Mouse (Mus musculus): ENCODE measurements at regions not wholly inside any gene's neighbourhood (a gene's known extent, or its start where the extent isn't known, plus 50 kb on each side); places are given as distances from the start of the nearest gene placed in this dataset.
A peak's percentile ranks its signal among the peaks of the same experiment; 100 is the strongest.

- no peak overlapping the region for H3K4me3 ChIP-seq (replicated peaks; ENCODE audit: insufficient read depth, low read depth, low read length)
- peaks cover 7% of the 10 kb centered on the region for H3K4me1 ChIP-seq (ENCODE audit: control insufficient read depth, insufficient read depth, low read length)
- WGBS, result 19% methylated on average over 1 of the region's 1 CpGs
- no peak overlapping the region for H3K27ac ChIP-seq (ENCODE audit: insufficient read depth, low read length)
- DNase-seq, result no peak
- H3K27me3 ChIP-seq (ENCODE audit: control insufficient read depth, insufficient read depth, low read length), result no peaks in the 10 kb centered on the region
- TF ChIP-seq CTCF (IDR thresholded peaks at IDR 0.05; ENCODE audit: borderline replicate concordance, insufficient read depth, low read depth, low read length) (no peak), POLR2A (IDR thresholded peaks at IDR 0.05; ENCODE audit: borderline replicate concordance, insufficient read depth, low read length) (no peak)
Measured at GRCm38 (mm10) chr9:50136636-50136985, 208.2 kb downstream of the Rpl10-ps3 start.

GRCm38 (mm10) chr9:50135939-50136635 lies 208.7 kb downstream of the Rpl10-ps3 start:
- Histone ChIP-seq H3K4me1 (ENCODE audit: control insufficient read depth, insufficient read depth, low read length) (peaks cover 7% of the 10 kb centered on the region), H3K4me3 (replicated peaks; ENCODE audit: insufficient read depth, low read depth, low read length) (no peak overlapping the region), H3K27me3 (ENCODE audit: control insufficient read depth, insufficient read depth, low read length) (no peaks in the 10 kb centered on the region), H3K27ac (ENCODE audit: insufficient read depth, low read length) (no peak overlapping the region)
- peak; percentile 13 to 18 for DNase-seq
- 69% methylated on average over 10 of the region's 10 CpGs for WGBS
- TF ChIP-seq CTCF (IDR thresholded peaks at IDR 0.05; ENCODE audit: borderline replicate concordance, insufficient read depth, low read depth, low read length) (no peak), POLR2A (IDR thresholded peaks at IDR 0.05; ENCODE audit: borderline replicate concordance, insufficient read depth, low read length) (no peak)

GRCm38 (mm10) chr9:50124241-50124640 lies 220.5 kb downstream of the Rpl10-ps3 start:
- no peak overlapping the region for H3K4me3 ChIP-seq (replicated peaks; ENCODE audit: insufficient read depth, low read depth, low read length)
- no peak for DNase-seq

GRCm38 (mm10) chr9:50120820-50121599 lies 223.8 kb downstream of the Rpl10-ps3 start:
- DNase-seq, result no peak
- TF ChIP-seq POLR2A (IDR thresholded peaks at IDR 0.05; ENCODE audit: borderline replicate concordance, insufficient read depth, low read length), result no peak
- TF ChIP-seq CTCF (IDR thresholded peaks at IDR 0.05; ENCODE audit: borderline replicate concordance, insufficient read depth, low read depth, low read length), result no peak
- no peak overlapping the region for H3K4me3 ChIP-seq (replicated peaks; ENCODE audit: insufficient read depth, low read depth, low read length)
- no peak overlapping the region for H3K27ac ChIP-seq (ENCODE audit: insufficient read depth, low read length)
- 42% methylated on average over 9 of the region's 9 CpGs for WGBS
- H3K27me3 ChIP-seq (ENCODE audit: control insufficient read depth, insufficient read depth, low read length), result no peaks in the 10 kb centered on the region; the same call in 1 of the 2 replicates
- no peaks in the 10 kb centered on the region; the same call in 1 of the 2 replicates for H3K4me1 ChIP-seq (ENCODE audit: control insufficient read depth, insufficient read depth, low read length)

More at GRCm38 (mm10) chr9:50124241-50124640, 220.5 kb downstream of the Rpl10-ps3 start:
- no peaks in the 10 kb centered on the region; the same call in 1 of the 2 replicates for H3K27me3 ChIP-seq (ENCODE audit: control insufficient read depth, insufficient read depth, low read length)
- 84% methylated on average over 4 of the region's 4 CpGs for WGBS
- TF ChIP-seq POLR2A (IDR thresholded peaks at IDR 0.05; ENCODE audit: borderline replicate concordance, insufficient read depth, low read length) (no peak), CTCF (IDR thresholded peaks at IDR 0.05; ENCODE audit: borderline replicate concordance, insufficient read depth, low read depth, low read length) (no peak)
- H3K4me1 ChIP-seq (ENCODE audit: control insufficient read depth, insufficient read depth, low read length), result no peaks in the 10 kb centered on the region; the same call in 1 of the 2 replicates
- H3K27ac ChIP-seq (ENCODE audit: insufficient read depth, low read length), result no peak overlapping the region; the same call in 1 of the 2 replicates

- TF ChIP-seq CTCF (IDR thresholded peaks at IDR 0.05; ENCODE audit: borderline replicate concordance, insufficient read depth, low read depth, low read length), result no peak
- H3K27ac ChIP-seq (ENCODE audit: insufficient read depth, low read length), result no peak overlapping the region
- DNase-seq, result no peak
- 95% methylated on average over 5 of the region's 5 CpGs for WGBS
- no peaks in the 10 kb centered on the region; the same call in 1 of the 2 replicates for H3K27me3 ChIP-seq (ENCODE audit: control insufficient read depth, insufficient read depth, low read length)
- H3K4me1 ChIP-seq (ENCODE audit: control insufficient read depth, insufficient read depth, low read length), result no peaks in the 10 kb centered on the region; the same call in 1 of the 2 replicates
- H3K4me3 ChIP-seq (replicated peaks; ENCODE audit: insufficient read depth, low read depth, low read length), result no peak overlapping the region
Measured at GRCm38 (mm10) chr9:50119412-50119811, 225.4 kb downstream of the Rpl10-ps3 start.

GRCm38 (mm10) chr9:50118578-50118977 lies 226.2 kb downstream of the Rpl10-ps3 start:
- Histone ChIP-seq H3K27me3 (ENCODE audit: control insufficient read depth, insufficient read depth, low read length) (no peaks in the 10 kb centered on the region; the same call in 1 of the 2 replicates), H3K4me3 (replicated peaks; ENCODE audit: insufficient read depth, low read depth, low read length) (no peak overlapping the region), H3K4me1 (ENCODE audit: control insufficient read depth, insufficient read depth, low read length) (no peaks in the 10 kb centered on the region; the same call in 1 of the 2 replicates), H3K27ac (ENCODE audit: insufficient read depth, low read length) (no peak overlapping the region)
- no peak for TF ChIP-seq CTCF (IDR thresholded peaks at IDR 0.05; ENCODE audit: borderline replicate concordance, insufficient read depth, low read depth, low read length)
- no peak for TF ChIP-seq POLR2A (IDR thresholded peaks at IDR 0.05; ENCODE audit: borderline replicate concordance, insufficient read depth, low read length)
- no peak for DNase-seq
- WGBS, result 51% methylated on average over 6 of the region's 6 CpGs

GRCm38 (mm10) chr9:50106551-50106950 lies 238.2 kb downstream of the Rpl10-ps3 start:
- DNase-seq, result no peak
- 44% methylated on average over 4 of the region's 4 CpGs for WGBS
- Histone ChIP-seq H3K4me1 (ENCODE audit: control insufficient read depth, insufficient read depth, low read length) (no peaks in the 10 kb centered on the region), H3K27me3 (ENCODE audit: control insufficient read depth, insufficient read depth, low read length) (no peaks in the 10 kb centered on the region), H3K27ac (ENCODE audit: insufficient read depth, low read length) (no peak overlapping the region), H3K4me3 (replicated peaks; ENCODE audit: insufficient read depth, low read depth, low read length) (no peak overlapping the region)
- TF ChIP-seq CTCF (IDR thresholded peaks at IDR 0.05; ENCODE audit: borderline replicate concordance, insufficient read depth, low read depth, low read length) (no peak), POLR2A (IDR thresholded peaks at IDR 0.05; ENCODE audit: borderline replicate concordance, insufficient read depth, low read length) (no peak)

Measured in cerebellum, adult 2 months (tissue).